Mouse (Mus musculus) embryonic fibroblast, embryonic 13.5 days (primary cell): ENCODE measurements at regions not wholly inside any gene's neighbourhood (a gene's known extent, or its start where the extent isn't known, plus 50 kb on each side); places are given as distances from the start of the nearest gene placed in this dataset.

ENCODE experiments used
- H3K27ac ChIP-seq: 2 replicates; pipeline ENCODE4 v1.5.1; 2012; ENCODE audit warnings: low read length, control low read depth, inconsistent platforms; ENCODE audit not compliant: insufficient read depth
- H3K4me1 ChIP-seq: 2 replicates; pipeline ENCODE4 v1.6.1; 2011; ENCODE audit warnings: low read length; ENCODE audit not compliant: control insufficient read depth, insufficient read depth
- H3K4me3 ChIP-seq: 2 replicates; pipeline ENCODE4 v1.5.1; 2011; ENCODE audit warnings: mild to moderate bottlenecking, control low read depth, low read length; ENCODE audit not compliant: insufficient read depth
- CTCF ChIP-seq: IDR thresholded peaks from 2 replicates; pipeline ENCODE4 v1.5.1; 2011; ENCODE audit warnings: mild to moderate bottlenecking, control low read depth, low read length, moderate library complexity, borderline replicate concordance; ENCODE audit not compliant: insufficient read depth
- POLR2A ChIP-seq: IDR thresholded peaks from 2 replicates; pipeline ENCODE4 v1.6.1; 2011; ENCODE audit warnings: low read depth, mild to moderate bottlenecking, control low read depth, low read length, moderate library complexity

DNA sequence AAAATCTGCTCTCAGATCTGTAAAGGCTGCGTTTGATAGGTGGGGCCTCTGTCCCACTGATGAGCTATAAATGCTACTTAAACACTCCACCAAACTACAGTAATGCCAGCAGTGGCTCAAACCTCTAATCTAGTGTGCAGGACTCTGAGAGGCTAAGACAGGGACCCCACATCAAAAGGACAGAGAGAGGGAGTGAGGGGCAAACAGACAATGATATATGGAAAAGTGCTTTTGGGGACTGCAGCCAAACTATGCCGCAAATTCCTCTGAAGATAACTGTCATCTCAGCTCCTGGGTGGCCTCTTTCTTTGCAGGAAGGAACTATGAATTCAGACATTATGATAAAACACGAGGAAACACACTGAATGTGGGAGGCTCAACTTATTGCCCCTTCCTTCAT lies 138.9 kb upstream of the Ddit4l start:
- TF ChIP-seq CTCF: no peak
- no peak for TF ChIP-seq POLR2A

DNA sequence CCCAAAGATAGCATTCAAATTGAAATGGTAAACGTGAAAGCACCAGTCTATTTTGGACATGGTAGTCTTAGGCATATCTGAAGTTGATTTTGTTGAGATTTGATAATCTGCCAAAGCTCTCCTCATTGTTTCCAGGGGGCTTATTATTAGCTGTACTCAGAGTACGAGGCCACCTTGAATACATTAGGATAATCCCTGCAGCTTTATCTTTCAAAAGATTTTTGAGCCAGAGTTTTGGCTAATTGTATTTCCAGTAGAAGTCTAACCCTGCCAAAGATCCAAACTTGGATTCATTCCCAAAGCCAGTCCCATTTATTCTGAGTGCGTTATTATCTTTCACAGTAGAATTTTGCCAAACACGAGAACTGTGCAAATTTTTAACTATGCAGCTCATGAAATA lies 138.4 kb upstream of the Ddit4l start:
- H3K27ac ChIP-seq: no peak overlapping the region
- H3K4me3 ChIP-seq: no peak overlapping the region
- no peaks in the 10 kb centered on the region for H3K4me1 ChIP-seq
- TF ChIP-seq CTCF: no peak
- TF ChIP-seq POLR2A: no peak

More for the DNA sequence above, 138.9 kb upstream of the Ddit4l start:
- Histone ChIP-seq H3K4me3 (no peak overlapping the region), H3K27ac (no peak overlapping the region), H3K4me1 (no peaks in the 10 kb centered on the region)

GRCm38 (mm10) chr3:137489592-137489991 lies 131.8 kb upstream of the Ddit4l start:
- Histone ChIP-seq H3K27ac (no peak overlapping the region), H3K4me1 (no peaks in the 10 kb centered on the region), H3K4me3 (no peak overlapping the region)
- TF ChIP-seq POLR2A (no peak), CTCF (no peak)

DNA sequence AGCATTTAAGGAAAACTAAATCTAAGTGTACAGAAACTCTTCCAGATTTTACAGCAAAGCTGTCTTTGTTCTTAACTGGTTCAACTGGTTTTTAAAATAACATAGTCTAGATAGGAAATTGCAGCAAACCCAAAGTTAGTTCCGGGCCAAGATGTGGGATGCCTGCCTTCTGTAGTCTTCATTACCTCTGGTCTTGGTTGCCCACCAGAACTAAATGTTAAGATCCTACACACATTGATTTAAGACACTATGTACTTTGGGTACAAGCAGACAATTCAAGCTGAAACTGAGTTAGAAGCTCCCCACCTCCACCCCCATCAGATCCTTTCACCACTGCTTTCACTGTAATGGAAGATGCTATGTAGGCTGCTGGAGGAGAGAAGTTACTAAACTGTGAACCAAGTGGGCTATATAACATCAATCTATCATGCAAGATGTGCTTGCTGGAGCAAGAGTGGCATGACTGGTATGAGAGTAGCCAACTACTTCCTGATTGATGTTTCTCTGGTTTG lies 129.8 kb upstream of the Ddit4l start:
- Histone ChIP-seq H3K27ac (no peak overlapping the region), H3K4me3 (no peak overlapping the region), H3K4me1 (no peaks in the 10 kb centered on the region)
- TF ChIP-seq CTCF: no peak
- TF ChIP-seq POLR2A: no peak

DNA sequence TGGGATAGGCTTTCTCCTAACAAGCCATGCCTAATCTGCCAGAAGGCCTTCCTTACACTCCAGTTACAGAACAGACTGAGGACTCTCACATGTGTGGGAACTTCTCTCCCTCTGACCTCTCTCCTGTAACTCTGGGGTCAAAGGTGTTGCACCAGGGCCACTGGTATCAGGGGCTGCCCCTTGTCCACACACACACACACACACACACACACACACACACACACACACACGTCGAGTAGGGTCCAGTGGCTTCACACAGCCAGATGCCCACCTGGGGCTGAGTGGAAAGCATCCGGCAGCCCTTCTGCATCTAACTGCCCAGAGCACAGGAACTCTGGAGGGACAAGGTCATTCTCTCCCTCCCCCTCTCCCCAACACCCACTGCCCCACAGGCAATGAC lies 123.1 kb upstream of the Ddit4l start:
- no peak for TF ChIP-seq CTCF
- TF ChIP-seq POLR2A: no peak
- Histone ChIP-seq H3K4me3 (no peak overlapping the region), H3K4me1 (no peaks in the 10 kb centered on the region), H3K27ac (no peak overlapping the region)

DNA sequence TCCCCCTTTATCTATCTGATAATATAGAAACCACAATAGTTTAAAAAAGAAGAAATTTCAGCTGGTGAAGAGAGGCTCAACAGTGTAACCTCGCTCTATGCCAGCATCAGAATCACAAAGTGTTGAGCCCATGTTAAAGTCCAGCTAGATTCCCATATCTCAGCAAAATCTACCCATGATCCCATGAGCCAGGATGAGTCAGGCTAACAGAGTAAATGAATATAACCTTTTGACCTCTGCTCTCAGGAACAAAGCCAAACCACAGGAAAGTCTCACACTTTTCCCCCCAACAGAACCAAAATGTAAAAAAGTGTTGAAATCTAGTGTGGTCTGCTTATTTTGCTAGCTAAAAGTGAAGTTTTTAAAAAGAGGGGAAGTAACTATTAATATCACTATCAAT lies 110.1 kb upstream of the Ddit4l start:
- H3K4me3 ChIP-seq: no peak overlapping the region
- H3K4me1 ChIP-seq: no peaks in the 10 kb centered on the region; the same call in 1 of the 2 replicates
- TF ChIP-seq CTCF (no peak), POLR2A (no peak)
- H3K27ac ChIP-seq: no peak overlapping the region

GRCm38 (mm10) chr3:137512411-137512810 lies 109.0 kb upstream of the Ddit4l start:
- TF ChIP-seq POLR2A: no peak
- TF ChIP-seq CTCF: no peak
- H3K4me1 ChIP-seq: no peaks in the 10 kb centered on the region; the same call in 1 of the 2 replicates
- H3K4me3 ChIP-seq: no peak overlapping the region
- peak overlapping the region; percentile 29; the same call in 1 of the 2 replicates for H3K27ac ChIP-seq

DNA sequence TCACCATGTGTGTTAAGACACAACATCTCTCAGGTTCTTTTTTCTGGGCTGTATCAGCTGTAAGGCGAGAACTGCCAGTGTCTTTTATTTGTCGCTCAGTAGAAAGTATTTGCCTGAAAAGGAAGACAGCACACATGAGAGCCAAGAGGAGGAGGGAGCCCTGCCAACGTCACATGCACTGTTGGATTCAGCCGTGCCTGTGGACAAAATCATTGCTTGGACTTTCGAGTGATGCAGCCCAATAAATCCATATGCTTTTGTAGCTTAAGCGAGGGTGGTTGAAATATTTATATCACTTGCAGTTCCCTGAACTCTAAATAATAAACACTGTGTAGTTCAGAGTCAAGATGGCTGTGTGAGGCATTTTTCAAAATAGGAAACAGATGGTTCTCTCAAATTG lies 108.4 kb upstream of the Ddit4l start:
- H3K27ac ChIP-seq: peak overlapping the region; percentile 29; the same call in 1 of the 2 replicates
- TF ChIP-seq CTCF (no peak), POLR2A (no peak)
- no peaks in the 10 kb centered on the region; the same call in 1 of the 2 replicates for H3K4me1 ChIP-seq
- H3K4me3 ChIP-seq: no peak overlapping the region

DNA sequence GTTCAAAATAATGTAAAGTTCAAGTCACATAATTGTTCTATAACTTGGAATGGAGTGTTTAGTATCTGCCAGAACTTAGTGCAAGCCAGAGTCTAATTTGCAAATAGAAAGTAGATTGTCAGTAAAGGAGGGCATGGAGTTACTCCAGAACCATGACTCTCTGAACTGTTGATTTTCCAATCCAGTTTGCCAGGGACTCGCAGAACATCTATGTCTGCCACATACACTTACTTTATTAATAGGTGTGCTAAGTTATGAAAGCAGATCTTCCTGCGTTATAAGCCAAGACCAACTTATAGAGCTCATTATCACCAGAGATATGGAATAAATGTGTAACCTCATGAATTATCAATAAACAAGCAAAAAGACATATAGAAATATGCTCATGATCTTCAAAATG lies 107.2 kb upstream of the Ddit4l start:
- Histone ChIP-seq H3K4me1 (no peaks in the 10 kb centered on the region; the same call in 1 of the 2 replicates), H3K4me3 (no peak overlapping the region), H3K27ac (no peak overlapping the region)
- TF ChIP-seq CTCF: no peak
- TF ChIP-seq POLR2A: no peak

DNA sequence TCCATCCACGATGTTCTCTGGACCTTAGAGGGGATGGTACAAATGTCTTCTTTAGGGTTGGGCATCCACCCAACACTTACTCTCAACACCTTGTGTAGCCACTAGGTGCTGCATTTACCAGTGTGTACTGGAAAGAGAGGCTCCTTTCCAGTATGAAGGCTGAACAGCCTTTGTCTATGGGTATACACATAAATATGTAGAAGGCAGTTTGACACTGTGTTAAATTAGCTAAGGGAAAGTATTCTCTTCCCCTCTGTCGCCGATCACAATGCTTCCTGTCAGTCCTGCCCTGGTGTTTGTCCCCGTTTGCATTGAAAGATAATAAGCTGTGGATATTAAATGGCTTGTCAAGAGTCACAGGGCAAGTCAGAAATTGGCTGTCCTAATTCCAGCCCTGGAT lies 104.0 kb upstream of the Ddit4l start:
- H3K27ac ChIP-seq: no peak overlapping the region
- no peaks in the 10 kb centered on the region; the same call in 1 of the 2 replicates for H3K4me1 ChIP-seq
- TF ChIP-seq POLR2A: no peak
- TF ChIP-seq CTCF: no peak
- H3K4me3 ChIP-seq: no peak overlapping the region
